Mouse (Mus musculus) brain, embryonic 14.5 days (tissue): ENCODE measurements at regions not wholly inside any gene's neighbourhood (a gene's known extent, or its start where the extent isn't known, plus 50 kb on each side); places are given as distances from the start of the nearest gene placed in this dataset.
"Not testable (repeated sequence)": the region's sequence is repeated elsewhere in the genome, so short reads cannot be mapped to it uniquely, and the experiment has no call there.

Source experiments
- DNase-seq: peaks from one replicate; pipeline ENCODE4 v3.0.0-alpha.2; 2011; ENCODE audit warnings: low read depth

GRCm38 (mm10) chr7:59797212-59797611 is 207.6 kb downstream of the Snurf start:
- DNase-seq: not testable (repeated sequence)

- not testable (repeated sequence) for DNase-seq
These were observed 235.1 kb downstream of the Snurf start for GRCm38 (mm10) chr7:59769749-59770148.

- DNase-seq: not testable (repeated sequence)
These were observed 236.2 kb downstream of the Snurf start for GRCm38 (mm10) chr7:59768641-59769040.

- DNase-seq: peak; percentile 2
These were observed 237.5 kb downstream of the Snurf start for GRCm38 (mm10) chr7:59767325-59767724.
